Mouse (Mus musculus) limb, embryonic 14.5 days (tissue): Measurements from ENCODE around the gene Macrod1. TPM values are rescaled to one million over a fixed set of nuclear protein-coding genes. Genes with fewer than 3 reads are reported as not detected.
A peak's percentile ranks its signal among the peaks of the same experiment; 100 is the strongest.

Experiments used
- ATAC-seq: fragments of 200-750 bp; cut with Nextera tagmentation; 2 replicates; pipeline ENCODE4 v1.8.0; 2017; ENCODE audit warnings: low read depth, moderate number of reproducible peaks, moderate TSS enrichment; ENCODE audit not compliant: low FRiP score
- DNase-seq: peaks from one replicate; pipeline ENCODE4 v3.0.0-alpha.2; 2015; ENCODE audit warnings: low spot score
- H3K27ac ChIP-seq: fragments of 300-500 bp; sonication (generic); replicated peaks from 2 replicates; pipeline ENCODE4 v1.5.1; 2014; ENCODE audit warnings: low read depth, mild to moderate bottlenecking, low read length, moderate library complexity, mixed read lengths
- H3K27me3 ChIP-seq: fragments of 300-500 bp; sonication (generic); 2 replicates; pipeline ENCODE4 v1.6.1; 2014; ENCODE audit warnings: low read length, mixed read lengths; ENCODE audit not compliant: control insufficient read depth, insufficient read depth
- H3K36me3 ChIP-seq: fragments of 300-500 bp; sonication (generic); 2 replicates; pipeline ENCODE4 v1.6.1; 2014; ENCODE audit warnings: mild to moderate bottlenecking, low read length, moderate library complexity, mixed read lengths; ENCODE audit not compliant: control insufficient read depth, insufficient read depth
- H3K4me1 ChIP-seq: fragments of 300-500 bp; sonication (generic); 2 replicates; pipeline ENCODE4 v1.6.1; 2014; ENCODE audit warnings: antibody characterized with exemption, low read length, mixed read lengths; ENCODE audit not compliant: control insufficient read depth, insufficient read depth
- H3K4me2 ChIP-seq: fragments of 300-500 bp; sonication (generic); replicated peaks from 2 replicates; pipeline ENCODE4 v1.6.1; 2014; ENCODE audit warnings: low read depth, mild to moderate bottlenecking, low read length, moderate library complexity; ENCODE audit not compliant: severe bottlenecking
- H3K4me3 ChIP-seq: fragments of 300-500 bp; sonication (generic); replicated peaks from 2 replicates; pipeline ENCODE4 v1.5.1; 2014; ENCODE audit warnings: low read length
- H3K9ac ChIP-seq: fragments of 300-500 bp; sonication (generic); 2 replicates; pipeline ENCODE4 v1.6.1; 2014; ENCODE audit warnings: mild to moderate bottlenecking, low read depth, low read length, moderate library complexity; ENCODE audit not compliant: severe bottlenecking
- H3K9me3 ChIP-seq: fragments of 300-500 bp; sonication (generic); 2 replicates; pipeline ENCODE4 v1.6.1; 2016; ENCODE audit warnings: low read length; ENCODE audit not compliant: control insufficient read depth
- POLR2A ChIP-seq: fragments of 200-500 bp; IDR thresholded peaks from 2 replicates; pipeline ENCODE4 v1.8.0; 2012; ENCODE audit warnings: inconsistent platforms, mild to moderate bottlenecking, moderate library complexity, borderline replicate concordance; ENCODE audit not compliant: insufficient read depth, insufficient read length; ENCODE audit errors: extremely low read depth
- WGBS: fragments of 180-500 bp; shearing (Covaris S2); extraction: QIAGEN DNeasy Blood & Tissue Kit; methylation state at CpG from one replicate; pipeline ENCODE4 v1.1.7; 2014; 5-methylcytosine and 5-hydroxymethylcytosine counted together
- polyA plus RNA-seq, 2 experiments: library from polyadenylated mRNA; depleted of rRNA in 1 of 2; stranded (reverse) in 1 of 2; unstranded in 1 of 2; fragments of >200 nt; fragmentation: Nextera tagmentation in 1 of 2; extraction: Ambion mirVana in 1 of 2; gene quantifications; 2 replicates each; pipeline versions ENCODE4 v1.2.1 to v1.2.3; 2012 to 2014

Gene Macrod1
- polyA plus RNA-seq, 2 experiments, result 19.7 to 24.6 TPM

DNA sequence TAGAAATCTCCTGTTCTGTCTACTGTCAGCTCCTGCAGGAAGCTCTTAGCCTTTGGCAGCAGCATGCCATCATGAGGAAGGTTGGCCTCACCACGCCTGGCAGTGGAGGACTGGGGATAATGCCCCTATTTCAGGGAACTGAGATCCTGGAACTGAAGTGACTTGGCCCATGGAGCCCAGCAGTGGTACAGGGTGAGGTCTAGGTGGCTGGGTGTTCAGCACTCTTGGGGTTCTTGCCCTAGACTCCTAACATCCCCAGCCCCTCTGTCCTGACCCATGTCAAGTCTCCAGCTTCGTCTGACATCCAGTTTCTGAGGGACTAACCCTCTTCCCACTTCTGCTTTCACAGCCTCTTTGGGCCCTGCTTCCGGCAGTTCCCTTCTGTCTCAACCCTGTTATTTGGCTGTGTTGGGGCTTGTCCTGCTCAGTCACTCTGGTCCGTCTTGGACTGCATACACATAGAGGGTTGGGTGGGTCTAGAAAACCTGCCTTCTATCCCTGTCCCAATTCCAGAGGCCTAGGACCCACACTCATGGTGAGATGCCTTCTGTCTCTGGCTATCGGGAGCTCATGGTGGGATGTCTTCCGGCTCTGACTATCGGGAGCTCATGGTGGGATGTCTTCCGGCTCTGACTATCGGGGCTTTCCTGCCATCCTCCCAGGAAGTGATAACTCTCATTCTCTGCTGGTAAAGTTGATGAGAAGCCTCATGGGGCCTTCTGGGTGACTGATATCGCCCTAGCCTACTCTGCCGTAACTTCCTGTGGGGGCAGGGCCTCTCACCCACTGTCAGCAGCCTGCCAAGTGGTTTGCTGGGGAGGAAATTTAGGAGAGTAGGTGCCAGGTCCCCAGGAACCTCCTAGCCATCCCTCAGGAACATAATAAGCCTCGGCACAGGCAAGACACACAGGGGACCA, 38.8 kb upstream of the Macrod1 start:
- H3K27ac ChIP-seq, result no peak overlapping the region

GRCm38 (mm10) chr19:7018546-7018945, 38.1 kb upstream of the Macrod1 start:
- Histone ChIP-seq H3K4me1 (no peaks in the 10 kb centered on the region), H3K4me2 (no peak overlapping the region), H3K27ac (no peak overlapping the region), H3K36me3 (peaks cover 62% of the 10 kb centered on the region), H3K4me3 (no peak overlapping the region), H3K27me3 (no peaks in the 10 kb centered on the region), H3K9ac (no peak overlapping the region), H3K9me3 (no peaks in the 10 kb centered on the region)
- WGBS, result 90% methylated on average over 11 of the region's 11 CpGs
- no peak for ATAC-seq
- no peak for TF ChIP-seq POLR2A
- no peak for DNase-seq

More for the DNA sequence above, 38.8 kb upstream of the Macrod1 start:
- no peak overlapping the region for H3K4me3 ChIP-seq
- H3K36me3 ChIP-seq, result peaks cover 55% of the 10 kb centered on the region
- no peak overlapping the region for H3K9ac ChIP-seq
- whole genome bisulfite sequencing, result 81% methylated on average over 12 of the region's 12 CpGs
- TF ChIP-seq POLR2A, result no peak
- DNase-seq (no peak), ATAC-seq (no peak)
- H3K4me2 ChIP-seq, result no peak overlapping the region
- no peaks in the 10 kb centered on the region for H3K4me1 ChIP-seq
- H3K27me3 ChIP-seq, result no peaks in the 10 kb centered on the region
- no peaks in the 10 kb centered on the region for H3K9me3 ChIP-seq

DNA sequence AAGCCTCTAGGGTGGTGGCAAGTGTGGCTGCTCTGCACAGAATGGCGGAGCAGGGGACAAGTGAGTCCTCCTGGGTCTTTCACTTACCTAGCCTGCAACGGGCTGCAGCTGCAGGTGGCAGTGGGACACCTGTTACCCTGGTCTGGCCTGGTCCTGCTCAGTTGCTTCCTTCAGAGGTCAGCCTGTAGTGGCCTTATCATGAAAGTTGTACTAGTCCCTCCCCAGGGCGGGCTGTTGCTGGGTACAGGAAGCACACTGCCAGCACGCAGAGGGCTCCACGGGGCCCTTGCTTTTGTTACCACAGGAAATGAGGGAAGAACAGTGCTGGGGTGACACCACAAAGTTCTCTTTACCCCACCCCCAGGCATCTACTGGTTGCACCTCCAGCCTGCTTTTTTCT, 37.4 kb upstream of the Macrod1 start, which contains the start of gene Fermt3:
Gene Fermt3 (minus strand): TSS at position 279 of the 400 bp plus-strand sequence.
- Histone ChIP-seq H3K9me3 (no peaks in the 10 kb centered on the region), H3K27me3 (no peaks in the 10 kb centered on the region), H3K27ac (no peak within 1 kb of the TSS), H3K4me3 (no peak within 1 kb of the TSS), H3K9ac (no peak within 1 kb of the TSS), H3K4me2 (no peak within 1 kb of the TSS), H3K4me1 (no peaks in the 10 kb centered on the region), H3K36me3 (peaks cover 62% of the 10 kb centered on the region)
- no peak for TF ChIP-seq POLR2A
- DNase-seq (no peak), ATAC-seq (no peak)
- 78% methylated on average over 5 of the region's 5 CpGs for WGBS

DNA sequence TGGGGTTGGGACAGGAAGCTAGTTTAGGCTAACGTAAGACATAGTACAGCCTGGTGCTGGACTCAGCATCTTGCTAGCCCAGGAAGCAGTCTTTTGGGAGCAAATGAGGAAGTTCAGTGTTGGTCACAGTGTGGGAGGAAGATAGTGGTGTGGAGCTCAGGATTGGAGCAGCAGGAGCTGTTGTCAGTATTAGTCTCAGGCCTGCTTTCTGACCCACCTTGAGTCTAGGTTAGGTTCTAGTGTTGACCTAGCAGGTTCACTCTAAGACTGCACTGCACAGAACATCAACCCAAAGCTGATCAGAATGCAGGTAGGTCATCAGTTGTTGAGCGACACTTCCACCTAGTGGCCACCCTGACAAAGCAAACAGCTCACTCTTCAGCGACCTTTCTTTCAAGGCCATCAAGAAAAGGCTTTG, 36.4 kb upstream of the Macrod1 start:
- Histone ChIP-seq H3K4me1 (no peaks in the 10 kb centered on the region), H3K4me2 (no peak overlapping the region), H3K27me3 (no peaks in the 10 kb centered on the region), H3K9me3 (no peaks in the 10 kb centered on the region), H3K36me3 (peaks cover 72% of the 10 kb centered on the region), H3K9ac (no peak overlapping the region), H3K27ac (no peak overlapping the region), H3K4me3 (no peak overlapping the region)
- ATAC-seq (0 out of 2 replicates have a peak, but pooled peaks have one; percentile 21), DNase-seq (peak; percentile 60)
- 54% methylated on average over 3 of the region's 3 CpGs for WGBS
- no peak for TF ChIP-seq POLR2A

DNA sequence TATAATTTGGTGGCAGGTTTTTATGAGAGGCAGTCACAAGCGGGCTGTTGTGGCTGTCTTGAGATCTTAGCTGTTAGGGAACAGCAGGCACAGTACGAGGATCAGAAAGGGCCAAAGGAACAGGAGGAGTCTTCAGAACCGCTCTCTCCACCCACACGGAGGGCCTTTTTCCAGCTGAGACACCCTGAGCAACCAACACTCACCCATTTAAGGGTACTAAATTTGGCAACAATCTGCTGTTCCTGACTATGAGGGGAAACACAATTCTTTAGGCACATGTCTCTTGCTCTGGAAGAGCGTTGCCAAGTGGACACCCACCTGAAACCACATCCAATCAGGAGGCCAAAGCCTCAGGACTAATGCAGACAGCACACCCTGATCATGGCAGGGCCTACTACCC, 27.1 kb upstream of the Macrod1 start:
- 93% methylated on average over 5 of the region's 5 CpGs for WGBS
- no peak for ATAC-seq
- H3K4me1 ChIP-seq, result no peaks in the 10 kb centered on the region
- H3K36me3 ChIP-seq, result peaks cover 95% of the 10 kb centered on the region
- no peak for DNase-seq
- no peak overlapping the region for H3K4me2 ChIP-seq
- no peaks in the 10 kb centered on the region for H3K9me3 ChIP-seq
- H3K27ac ChIP-seq, result no peak overlapping the region
- no peaks in the 10 kb centered on the region for H3K27me3 ChIP-seq
- no peak for TF ChIP-seq POLR2A
- no peak overlapping the region for H3K4me3 ChIP-seq
- H3K9ac ChIP-seq, result no peak overlapping the region
